Mouse (Mus musculus) G1E (cell line): Measurements from ENCODE around the gene Rpl39. TPM values are rescaled to one million over a fixed set of nuclear protein-coding genes. Genes with fewer than 3 reads are reported as not detected.
A peak's percentile ranks its signal among the peaks of the same experiment; 100 is the strongest.

Experiments
- ATAC-seq: 2 replicates; pipeline ENCODE4 v1.8.0; 2016; ENCODE audit warnings: mild to moderate bottlenecking; ENCODE audit not compliant: insufficient number of reproducible peaks, poor library complexity, low FRiP score, severe bottlenecking; ENCODE audit errors: extremely low read depth
- DNase-seq: peaks from one replicate; pipeline ENCODE4 v3.0.0; 2012; ENCODE audit warnings: low spot score
- H3K27me3 ChIP-seq: 2 replicates; pipeline ENCODE4 v1.6.1; 2012; ENCODE audit warnings: mild to moderate bottlenecking, low read length, inconsistent platforms; ENCODE audit not compliant: insufficient read depth
- H3K36me3 ChIP-seq: replicated peaks from 2 replicates; pipeline ENCODE3; 2012; ENCODE audit warnings: mild to moderate bottlenecking, inconsistent platforms
- H3K4me1 ChIP-seq: 2 replicates; pipeline ENCODE4 v1.6.1; 2012; ENCODE audit warnings: low read depth, low read length, inconsistent platforms, mixed read lengths; ENCODE audit not compliant: insufficient read depth
- H3K4me3 ChIP-seq: 2 replicates; pipeline ENCODE4 v1.5.1; 2012; ENCODE audit warnings: low read depth, mild to moderate bottlenecking, inconsistent platforms, low read length, moderate library complexity, mixed read lengths
- H3K9me3 ChIP-seq: replicated peaks from 2 replicates; pipeline ENCODE4 v1.6.1; 2012; ENCODE audit warnings: inconsistent platforms
- CTCF ChIP-seq: IDR thresholded peaks from 2 replicates; pipeline ENCODE4 v1.5.1; 2012; ENCODE audit warnings: low read depth, low read length, inconsistent platforms, mixed read lengths
- GATA1 ChIP-seq: IDR thresholded peaks from 2 replicates; pipeline ENCODE4 v1.6.1; 2012; ENCODE audit warnings: borderline replicate concordance, low read length, inconsistent platforms, mixed read lengths
- GATA2 ChIP-seq: IDR thresholded peaks from 2 replicates; pipeline ENCODE4 v1.6.1; 2012; ENCODE audit warnings: low read depth, low read length, inconsistent platforms, borderline replicate concordance
- POLR2AphosphoS5 ChIP-seq: IDR thresholded peaks from 2 replicates; pipeline ENCODE4 v1.6.1; 2012; ENCODE audit warnings: low read depth, low read length, inconsistent platforms; ENCODE audit not compliant: insufficient replicate concordance
- TAL1 ChIP-seq: conservative IDR thresholded peaks from 2 replicates; pipeline ENCODE4 v1.6.1; 2012; ENCODE audit warnings: low read depth, low read length, inconsistent platforms, mixed read lengths
- polyA plus RNA-seq: library from polyadenylated mRNA; stranded (reverse); fragments of >175 nt; gene quantifications from 2 replicates; pipeline ENCODE4 v1.2.3, GENCODE M21; 2012
- total RNA-seq, 2 experiments: library from RNA; stranded (forward) in 1 of 2; stranded (reverse) in 1 of 2; fragments of 200-1000 nt in 1 of 2; fragments of >200 nt in 1 of 2; fragmentation: Nextera tagmentation in 1 of 2; gene quantifications; 2 replicates each; pipeline ENCODE4 v1.2.3; 2014 to 2017

Gene Rpl39
- total and polyA plus RNA-seq, 3 experiments = 381 to 3,274 (median 408) TPM

DNA sequence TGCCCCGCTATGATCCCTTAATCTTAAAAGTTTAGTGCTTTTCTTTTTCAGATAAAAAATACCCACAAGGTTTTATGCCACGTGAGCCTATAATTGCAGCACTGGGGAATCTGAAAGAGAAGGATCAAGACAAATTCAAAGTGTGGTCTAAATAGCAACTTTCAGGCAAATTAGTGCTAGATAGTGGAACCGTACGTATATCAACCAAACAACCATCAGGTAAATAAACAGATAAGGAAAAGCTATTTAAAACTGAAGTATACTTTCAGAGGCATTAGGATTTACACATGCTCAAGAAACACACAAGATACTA lies 25.6 kb upstream of the Rpl39 start:
- TF ChIP-seq CTCF (no peak), POLR2AphosphoS5 (no peak), GATA1 (no peak), GATA2 (no peak), TAL1 (no peak)
- H3K4me3 ChIP-seq = no peak overlapping the region
- ATAC-seq = no peak
- H3K4me1 ChIP-seq = peaks cover 10% of the 10 kb centered on the region
- peaks cover 21% of the 10 kb centered on the region for H3K36me3 ChIP-seq
- H3K27me3 ChIP-seq = peaks cover 9% of the 10 kb centered on the region; the same call in 1 of the 2 replicates
- DNase-seq = no peak
- no peaks in the 10 kb centered on the region for H3K9me3 ChIP-seq

DNA sequence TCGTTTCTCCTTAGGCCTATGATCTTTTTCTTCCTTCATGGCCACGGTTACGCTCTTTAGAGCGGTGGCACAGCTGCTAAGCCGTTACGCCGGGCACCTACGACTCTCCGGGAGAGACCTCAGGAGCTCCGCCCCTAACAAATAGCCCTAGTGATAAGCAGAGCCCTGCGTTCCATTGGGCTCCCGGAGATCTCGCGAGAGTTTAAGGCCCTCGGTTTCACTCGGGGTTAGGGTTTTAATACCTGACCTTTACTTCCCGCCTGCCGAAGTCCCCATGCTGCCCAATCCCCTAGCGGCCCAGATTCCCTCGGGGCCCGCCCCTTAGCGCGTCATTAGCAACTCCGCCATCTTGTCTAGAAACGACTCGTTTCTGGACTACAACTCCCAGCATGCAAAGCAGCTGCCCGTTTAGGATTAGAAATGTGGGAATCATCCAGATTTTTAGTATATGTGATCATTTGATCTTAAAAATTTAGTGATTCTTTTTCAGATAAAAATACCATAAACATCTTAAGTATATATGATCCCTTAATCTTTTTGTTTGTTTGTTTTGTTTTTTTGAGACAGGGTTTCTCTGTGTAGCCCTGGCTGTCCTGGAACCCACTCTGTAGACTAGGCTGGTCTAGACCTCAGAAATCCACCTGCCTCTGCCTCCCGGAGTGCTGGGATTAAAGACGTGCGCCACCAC lies 25.1 kb upstream of the Rpl39 start, which contains the start of gene Upf3b:
Gene Upf3b, minus strand, starts transcription at position 130 of the 688 bp plus-strand sequence.
- peak; percentile 91 for ATAC-seq

DNA sequence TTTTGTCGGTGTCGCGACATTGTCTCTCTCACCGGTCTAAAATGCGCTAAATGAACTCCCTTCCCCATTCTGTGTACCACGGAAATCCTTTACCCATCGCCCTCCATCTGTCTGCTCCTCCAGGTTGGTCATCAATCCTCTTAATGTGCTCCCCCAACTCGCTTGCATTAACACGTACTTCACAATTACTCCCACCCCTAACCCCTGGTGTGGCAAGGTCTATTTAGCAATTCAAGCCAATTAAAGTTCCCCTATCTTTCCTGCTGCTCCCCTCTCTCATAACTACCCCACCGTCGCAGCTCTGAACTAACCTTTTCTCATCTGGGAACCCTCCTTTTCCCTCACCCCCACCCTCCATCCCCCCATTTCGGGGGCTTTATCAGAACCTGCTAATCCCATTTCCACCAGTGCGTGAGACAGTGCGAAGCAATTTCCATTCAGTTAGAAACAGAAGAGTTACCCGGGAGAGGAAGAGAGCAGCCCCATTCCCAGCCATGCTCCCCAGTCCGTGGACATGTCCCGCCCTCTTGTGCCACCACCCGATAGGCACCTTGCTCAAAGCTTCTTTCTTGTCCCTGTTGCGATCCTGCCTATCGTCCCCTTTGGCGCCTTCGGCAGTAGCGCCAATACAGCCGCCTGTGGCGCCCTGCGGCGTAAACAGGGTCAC lies 24.5 kb upstream of the Rpl39 start:
- DNase-seq = no peak
- Histone ChIP-seq H3K9me3 (no peaks in the 10 kb centered on the region), H3K4me3 (peak overlapping the region; percentile 76), H3K27me3 (0 out of 2 replicates have a peak, but pooled peaks cover 2% of the 10 kb centered on the region), H3K4me1 (peaks cover 10% of the 10 kb centered on the region; the same call in 1 of the 2 replicates), H3K36me3 (peaks cover 30% of the 10 kb centered on the region)
- no peak for TF ChIP-seq POLR2AphosphoS5
- TF ChIP-seq TAL1 = no peak
- no peak for TF ChIP-seq CTCF
- TF ChIP-seq GATA2 = no peak
- TF ChIP-seq GATA1 = no peak
- peak; percentile 50 for ATAC-seq

More for the DNA sequence above, 25.1 kb upstream of the Rpl39 start, which contains the start of gene Upf3b:
- peak; percentile 75 for DNase-seq
- Histone ChIP-seq H3K27me3 (peaks cover 4% of the 10 kb centered on the region; the same call in 1 of the 2 replicates), H3K36me3 (peaks cover 26% of the 10 kb centered on the region), H3K9me3 (no peaks in the 10 kb centered on the region), H3K4me1 (peaks cover 10% of the 10 kb centered on the region), H3K4me3 (peak within 1 kb of the TSS; percentile 76)
- no peak for TF ChIP-seq TAL1
- no peak for TF ChIP-seq GATA2
- no peak for TF ChIP-seq CTCF
- no peak for TF ChIP-seq POLR2AphosphoS5
- no peak for TF ChIP-seq GATA1

DNA sequence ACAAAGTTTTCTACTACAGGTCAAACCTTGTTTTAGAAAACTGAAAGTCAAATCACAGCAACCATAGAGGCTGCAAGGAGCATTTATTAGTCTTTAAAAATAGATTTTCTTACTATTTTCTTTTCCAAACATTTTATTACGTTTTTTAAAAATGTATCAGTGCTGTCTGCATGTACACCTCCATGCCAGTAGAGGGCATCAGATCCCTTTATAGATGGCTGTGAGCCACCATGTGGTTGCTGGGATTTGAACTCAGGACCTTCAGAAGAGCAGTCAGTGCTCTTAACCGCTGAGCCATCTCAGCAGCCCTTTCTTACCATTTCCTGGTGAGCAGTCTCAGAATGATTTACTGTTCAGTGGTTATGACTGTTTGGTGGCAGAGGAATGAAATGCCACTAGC lies 18.6 kb upstream of the Rpl39 start:
- H3K9me3 ChIP-seq = no peaks in the 10 kb centered on the region
- no peak for DNase-seq
- no peaks in the 10 kb centered on the region for H3K27me3 ChIP-seq
- H3K36me3 ChIP-seq = peaks cover 62% of the 10 kb centered on the region
- peaks cover 16% of the 10 kb centered on the region for H3K4me1 ChIP-seq
- TF ChIP-seq POLR2AphosphoS5 (no peak), GATA2 (no peak), TAL1 (no peak), GATA1 (no peak), CTCF (no peak; the same call in 1 of the 2 replicates)
- H3K4me3 ChIP-seq = no peak overlapping the region
- ATAC-seq = no peak

DNA sequence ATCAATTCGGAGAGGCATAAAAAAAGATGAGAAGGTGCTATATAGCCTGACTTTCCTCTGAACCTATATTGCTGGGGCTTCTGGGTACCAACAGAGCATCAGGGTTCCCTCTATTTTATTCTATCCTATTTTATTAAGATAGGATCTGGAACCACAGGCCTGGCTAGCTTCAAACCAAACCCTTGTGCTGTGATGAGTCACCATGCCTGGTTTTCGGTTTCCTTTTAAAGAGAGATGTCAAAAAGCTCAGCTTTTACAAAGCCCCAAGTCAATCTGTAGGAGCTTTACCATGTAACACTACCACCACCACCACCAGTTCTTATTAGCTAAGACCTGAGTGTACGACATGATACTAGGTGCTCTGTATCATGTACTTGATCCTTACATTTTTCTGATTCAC lies 13.5 kb upstream of the Rpl39 start:
- H3K9me3 ChIP-seq = no peaks in the 10 kb centered on the region
- peaks cover 12% of the 10 kb centered on the region for H3K4me1 ChIP-seq
- no peak overlapping the region for H3K4me3 ChIP-seq
- no peaks in the 10 kb centered on the region for H3K27me3 ChIP-seq
- TF ChIP-seq GATA2 (no peak), CTCF (no peak), POLR2AphosphoS5 (no peak), TAL1 (no peak), GATA1 (no peak)
- H3K36me3 ChIP-seq = peaks cover 51% of the 10 kb centered on the region
- ATAC-seq = no peak
- DNase-seq = no peak

DNA sequence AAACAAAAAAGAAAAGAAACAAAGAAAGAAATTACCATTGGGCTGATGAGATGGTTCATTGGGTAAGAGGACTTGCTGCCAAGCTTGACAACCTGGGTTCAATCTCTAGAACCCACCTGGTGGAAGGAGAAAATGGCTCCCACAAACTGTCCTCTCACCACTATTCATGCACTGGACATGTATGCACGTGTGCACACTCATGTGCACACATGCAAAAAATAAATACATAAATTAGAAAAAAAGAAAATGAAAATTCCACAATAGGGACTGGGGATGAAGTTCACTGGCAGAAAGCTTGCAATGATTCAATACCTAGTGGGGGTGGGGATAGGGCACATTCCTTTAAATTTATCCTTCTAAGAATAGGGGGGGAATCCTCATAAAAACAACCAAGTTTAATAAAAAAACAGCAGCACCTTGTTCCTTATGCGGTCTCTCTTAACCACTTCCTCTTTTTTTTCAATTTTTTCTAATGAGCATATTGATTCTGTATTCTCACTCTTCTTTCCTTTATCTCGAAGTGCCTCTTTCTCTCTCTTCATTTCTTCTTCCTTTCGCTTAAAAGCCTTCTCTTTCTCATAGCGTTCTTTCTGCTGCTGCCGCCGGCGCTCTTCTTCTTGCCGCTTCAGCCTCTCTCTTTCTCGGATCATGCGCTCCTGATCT lies 10.0 kb upstream of the Rpl39 start:
- no peaks in the 10 kb centered on the region for H3K27me3 ChIP-seq
- peak overlapping the region; percentile 33; the same call in 1 of the 2 replicates for H3K4me3 ChIP-seq
- DNase-seq = no peak
- TF ChIP-seq POLR2AphosphoS5 (no peak), GATA1 (no peak), CTCF (no peak)
- H3K4me1 ChIP-seq = peaks cover 5% of the 10 kb centered on the region; the same call in 1 of the 2 replicates
- peak; percentile 40 for ATAC-seq
- H3K36me3 ChIP-seq = peaks cover 56% of the 10 kb centered on the region
- H3K9me3 ChIP-seq = no peaks in the 10 kb centered on the region
